Mouse (Mus musculus) stomach, embryonic 16.5 days (tissue): ENCODE data around the gene Otx1. TPM values are rescaled to one million over a fixed set of nuclear protein-coding genes. Genes with fewer than 3 reads are reported as not detected.

ENCODE experiments used
- ATAC-seq: fragments of 200-750 bp; cut with Nextera tagmentation; 2 replicates; pipeline ENCODE4 v1.8.0; 2017; ENCODE audit warnings: moderate number of reproducible peaks, moderate TSS enrichment; ENCODE audit not compliant: insufficient read depth, low FRiP score
- H3K27ac ChIP-seq: fragments of 300-500 bp; sonication (generic); 2 replicates; pipeline ENCODE4 v1.5.1; 2014; ENCODE audit warnings: low read length
- H3K27me3 ChIP-seq: fragments of 300-500 bp; sonication (generic); 2 replicates; pipeline ENCODE4 v1.6.1; 2014; ENCODE audit warnings: low read length, control low read depth, mixed read lengths; ENCODE audit not compliant: control insufficient read depth, insufficient read depth
- H3K36me3 ChIP-seq: fragments of 300-500 bp; sonication (generic); 2 replicates; pipeline ENCODE4 v1.6.1; 2014; ENCODE audit warnings: low read length; ENCODE audit not compliant: control insufficient read depth, insufficient read depth
- H3K4me1 ChIP-seq: fragments of 300-500 bp; sonication (generic); 2 replicates; pipeline ENCODE4 v1.6.1; 2014; ENCODE audit warnings: low read length, control low read depth, mixed read lengths; ENCODE audit not compliant: control insufficient read depth, insufficient read depth
- H3K4me2 ChIP-seq: fragments of 300-500 bp; sonication (generic); 2 replicates; pipeline ENCODE4 v1.6.1; 2014; ENCODE audit warnings: low read depth, low read length, mixed read lengths
- H3K4me3 ChIP-seq: fragments of 300-500 bp; sonication (generic); replicated peaks from 2 replicates; pipeline ENCODE4 v1.5.1; 2014; ENCODE audit warnings: mild to moderate bottlenecking, low read length
- H3K9ac ChIP-seq: fragments of 300-500 bp; sonication (generic); 2 replicates; pipeline ENCODE4 v1.6.1; 2014; ENCODE audit warnings: low read length
- H3K9me3 ChIP-seq: fragments of 300-500 bp; sonication (generic); replicated peaks from 2 replicates; pipeline ENCODE4 v1.6.1; 2016; ENCODE audit warnings: low read length, control low read depth; ENCODE audit not compliant: control insufficient read depth
- WGBS: fragments of 180-500 bp; shearing (Covaris S2); extraction: QIAGEN DNeasy Blood & Tissue Kit; methylation state at CpG from one replicate; pipeline ENCODE4 v1.1.7; 2014; 5-methylcytosine and 5-hydroxymethylcytosine counted together
- polyA plus RNA-seq: library from polyadenylated mRNA; unstranded; fragments of >200 nt; fragmentation: Nextera tagmentation; extraction: Ambion mirVana; gene quantifications from 2 replicates; pipeline ENCODE4 v1.2.1, GENCODE M21; 2015

Otx1 gene
- polyA plus RNA-seq, 1 experiment from 2014 or later: 0.09 TPM

GRCm38 (mm10) chr11:22001321-22002061 is 1.2 kb downstream of the Otx1 start:
- ATAC-seq: peak; percentile 81
- under 1% methylated on average over 49 of the region's 59 CpGs for WGBS
- H3K9me3 ChIP-seq: no peaks in the 10 kb centered on the region
- H3K27me3 ChIP-seq: peaks cover 81% of the 10 kb centered on the region
- H3K27ac ChIP-seq: no peak overlapping the region
- peaks cover 28% of the 10 kb centered on the region for H3K4me1 ChIP-seq
- H3K9ac ChIP-seq: peak overlapping the region; percentile 66
- H3K4me2 ChIP-seq: peak overlapping the region; percentile 81
- peak overlapping the region; percentile 53 for H3K4me3 ChIP-seq
- no peaks in the 10 kb centered on the region for H3K36me3 ChIP-seq

GRCm38 (mm10) chr11:22000316-22001076 is 2.2 kb downstream of the Otx1 start:
- H3K4me2 ChIP-seq: peak overlapping the region; percentile 81
- peaks cover 82% of the 10 kb centered on the region for H3K27me3 ChIP-seq
- ATAC-seq: no peak
- H3K4me3 ChIP-seq: peak overlapping the region; percentile 53
- H3K27ac ChIP-seq: no peak overlapping the region
- H3K9me3 ChIP-seq: no peaks in the 10 kb centered on the region
- peaks cover 28% of the 10 kb centered on the region for H3K4me1 ChIP-seq
- WGBS: 12% methylated on average over 48 of the region's 48 CpGs
- H3K9ac ChIP-seq: peak overlapping the region; percentile 48
- H3K36me3 ChIP-seq: no peaks in the 10 kb centered on the region

GRCm38 (mm10) chr11:21999396-22000315 is 3.0 kb downstream of the Otx1 start:
- H3K9me3 ChIP-seq: no peaks in the 10 kb centered on the region
- no peaks in the 10 kb centered on the region for H3K36me3 ChIP-seq
- no peak for ATAC-seq
- peaks cover 82% of the 10 kb centered on the region for H3K27me3 ChIP-seq
- no peak overlapping the region for H3K4me3 ChIP-seq
- H3K9ac ChIP-seq: no peak overlapping the region
- H3K4me2 ChIP-seq: no peak overlapping the region
- peaks cover 28% of the 10 kb centered on the region for H3K4me1 ChIP-seq
- H3K27ac ChIP-seq: no peak overlapping the region
- 23% methylated on average over 31 of the region's 31 CpGs for WGBS

GRCm38 (mm10) chr11:21998141-21999047 is 4.3 kb downstream of the Otx1 start:
- 9% methylated on average over 32 of the region's 32 CpGs for WGBS
- Histone ChIP-seq H3K4me2 (no peak overlapping the region), H3K4me3 (no peak overlapping the region; the same call in 1 of the 2 replicates)

GRCm38 (mm10) chr11:21997561-21998140 is 5.0 kb downstream of the Otx1 start:
- H3K36me3 ChIP-seq: no peaks in the 10 kb centered on the region
- ATAC-seq: no peak
- no peak overlapping the region; the same call in 1 of the 2 replicates for H3K4me3 ChIP-seq
- peaks cover 30% of the 10 kb centered on the region for H3K4me1 ChIP-seq
- peaks cover 83% of the 10 kb centered on the region for H3K27me3 ChIP-seq
- no peak overlapping the region for H3K27ac ChIP-seq
- H3K9me3 ChIP-seq: peaks cover 5% of the 10 kb centered on the region; the same call in 1 of the 2 replicates
- H3K4me2 ChIP-seq: no peak overlapping the region
- WGBS: 4% methylated on average over 20 of the region's 20 CpGs
- H3K9ac ChIP-seq: no peak overlapping the region

More at GRCm38 (mm10) chr11:21998141-21999047, 4.3 kb downstream of the Otx1 start:
- H3K9ac ChIP-seq: no peak overlapping the region
- no peaks in the 10 kb centered on the region for H3K9me3 ChIP-seq
- H3K27me3 ChIP-seq: peaks cover 77% of the 10 kb centered on the region
- 0 out of 2 replicates have a peak, but pooled peaks have one; percentile 17 for ATAC-seq
- H3K4me1 ChIP-seq: peaks cover 25% of the 10 kb centered on the region
- H3K36me3 ChIP-seq: no peaks in the 10 kb centered on the region
- no peak overlapping the region for H3K27ac ChIP-seq

- Histone ChIP-seq H3K4me2 (peak overlapping the region; percentile 44), H3K9ac (no peak overlapping the region), H3K36me3 (no peaks in the 10 kb centered on the region), H3K9me3 (peaks cover 5% of the 10 kb centered on the region; the same call in 1 of the 2 replicates), H3K4me1 (peaks cover 25% of the 10 kb centered on the region), H3K27me3 (peaks cover 82% of the 10 kb centered on the region), H3K27ac (no peak overlapping the region), H3K4me3 (peak overlapping the region; percentile 36)
- ATAC-seq: no peak
- WGBS: under 1% methylated on average over 60 of the region's 63 CpGs
Observed at GRCm38 (mm10) chr11:21996661-21997560, 5.8 kb downstream of the Otx1 start.

GRCm38 (mm10) chr11:21996325-21996647 is 6.4 kb downstream of the Otx1 start:
- H3K4me1 ChIP-seq: peaks cover 19% of the 10 kb centered on the region
- peaks cover 5% of the 10 kb centered on the region; the same call in 1 of the 2 replicates for H3K9me3 ChIP-seq
- peak overlapping the region; percentile 36 for H3K4me3 ChIP-seq
- peak overlapping the region; percentile 44; the same call in 1 of the 2 replicates for H3K4me2 ChIP-seq
- H3K9ac ChIP-seq: no peak overlapping the region
- no peak for ATAC-seq
- WGBS: 8% methylated on average over 13 of the region's 13 CpGs
- no peaks in the 10 kb centered on the region for H3K36me3 ChIP-seq
- H3K27ac ChIP-seq: no peak overlapping the region
- H3K27me3 ChIP-seq: peaks cover 76% of the 10 kb centered on the region
